Mouse (Mus musculus) G1E (cell line): ENCODE data around the gene Got2.

ENCODE experiments used
- CTCF ChIP-seq: IDR thresholded peaks from 2 replicates; pipeline ENCODE4 v1.5.1; 2012; ENCODE audit warnings: low read depth, low read length, inconsistent platforms, mixed read lengths
- TAL1 ChIP-seq: conservative IDR thresholded peaks from 2 replicates; pipeline ENCODE4 v1.6.1; 2012; ENCODE audit warnings: low read depth, low read length, inconsistent platforms, mixed read lengths

- no peak for TF ChIP-seq CTCF
- TF ChIP-seq TAL1, result no peak
These were observed 5.4 kb upstream of the Got2 start for GRCm38 (mm10) chr8:95893701-95894100.
